Mouse (Mus musculus) left cerebral cortex, adult 6 months (tissue): ENCODE measurements around the gene A1bg. TPM values are rescaled to one million over a fixed set of nuclear protein-coding genes. Genes with fewer than 3 reads are reported as not detected.

Source experiments
- long read RNA-seq, 2 experiments: library from polyadenylated mRNA; unstranded; transcript quantifications; one replicate each; pipeline ENCODE4 v2.0.0; 2019 to 2020
- polyA plus RNA-seq: library from polyadenylated mRNA; unstranded; fragments of <200 nt; fragmentation: Nextera tagmentation; gene quantifications from 2 replicates; pipeline ENCODE4 v1.2.3, GENCODE M21; 2021

Gene A1bg
- not detected in 2 replicates for polyA plus RNA-seq
- long read RNA-seq, experiment 1, result 0 reads
- long read RNA-seq, experiment 2, result 0 reads

DNA sequence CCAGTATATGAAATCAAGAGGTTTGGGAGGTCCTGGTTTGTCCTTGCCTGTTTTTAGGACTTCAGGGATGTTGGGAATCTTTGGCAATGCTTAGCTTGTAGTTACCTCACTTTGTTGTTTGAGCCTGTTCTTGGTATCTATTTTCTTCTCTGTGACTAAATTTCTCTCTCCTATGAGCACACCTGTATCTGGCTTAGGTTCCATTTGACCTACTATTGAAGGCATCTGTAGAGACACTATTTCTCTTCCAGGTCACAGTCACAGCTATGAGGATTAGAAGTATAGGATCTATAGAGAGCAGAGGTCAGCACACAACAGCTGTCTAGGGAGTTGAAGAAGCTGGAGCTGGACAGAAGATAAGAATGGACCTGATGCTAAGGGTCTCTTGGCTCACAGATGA, at the start of gene A1bg:
Gene A1bg (minus strand): TSS at position 101 of the 400 bp plus-strand sequence.

DNA sequence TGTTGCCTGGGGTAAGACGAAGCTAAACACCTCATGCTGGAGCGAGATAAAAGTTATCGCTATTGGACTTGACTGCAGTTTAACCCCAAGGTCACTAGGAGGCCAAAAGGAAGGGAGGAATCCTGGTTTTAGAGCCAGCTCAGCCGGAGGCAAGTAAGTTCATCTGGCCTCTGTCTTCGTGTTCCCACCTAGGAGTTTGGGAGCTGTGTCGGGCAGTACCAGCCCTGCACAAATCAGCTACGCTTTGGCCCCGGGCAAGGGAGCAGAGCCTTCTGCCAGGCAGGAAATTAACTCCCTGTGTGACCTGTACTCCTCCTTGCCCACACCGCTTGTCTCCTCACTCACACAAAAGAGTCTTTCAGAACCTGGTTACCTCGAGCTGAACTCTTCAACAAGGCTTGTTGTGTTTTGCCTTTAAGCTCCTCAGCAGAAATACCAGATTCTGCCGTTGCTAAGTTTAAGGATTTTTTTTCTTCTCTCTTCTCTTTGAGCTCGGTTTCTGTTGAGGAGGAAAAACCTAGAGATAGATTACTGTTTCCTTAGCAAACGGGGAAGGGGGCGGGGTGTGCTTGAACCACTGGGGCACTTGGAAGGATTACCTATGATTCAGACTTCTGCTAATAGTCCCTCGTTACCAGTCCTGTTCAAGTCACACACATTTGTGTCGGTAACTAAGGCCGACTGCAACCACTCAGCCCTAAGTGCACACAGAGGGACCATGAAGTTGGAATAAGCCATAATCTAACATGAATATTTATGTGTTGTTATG, 69.4 kb downstream of the A1bg start, which contains the start of gene Fam84b:
Gene Fam84b (minus strand): TSS at position 548 of the 769 bp plus-strand sequence.

Other genes starting within 250 kb of the A1bg start
- gene Fam84b, start 69.2 kb downstream of the A1bg start, polyA plus RNA-seq, result 1.5 and 1.9 TPM in 2 replicates